Mouse (Mus musculus): ENCODE measurements at regions not wholly inside any gene's neighbourhood (a gene's known extent, or its start where the extent isn't known, plus 50 kb on each side); places are given as distances from the start of the nearest gene placed in this dataset.
A peak's percentile ranks its signal among the peaks of the same experiment; 100 is the strongest.

GRCm38 (mm10) chr6:78280541-78280940 is 89.9 kb upstream of the Reg3b start:
- peak; percentile 32 for ATAC-seq
- H3K9ac ChIP-seq = no peak overlapping the region
- H3K36me3 ChIP-seq (ENCODE audit: insufficient read depth) = no peaks in the 10 kb centered on the region
- no peak for TF ChIP-seq CTCF (IDR thresholded peaks at IDR 0.05; ENCODE audit: low read depth)
- H3K27ac ChIP-seq (ENCODE audit: low read depth, low read length) = no peak overlapping the region
- 61% methylated on average over 5 of the region's 5 CpGs for WGBS
- H3K4me1 ChIP-seq (ENCODE audit: insufficient read depth) = no peaks in the 10 kb centered on the region
- H3K4me2 ChIP-seq (ENCODE audit: low read depth) = no peak overlapping the region
- no peaks in the 10 kb centered on the region for H3K9me3 ChIP-seq (ENCODE audit: low read length)
- no peaks in the 10 kb centered on the region for H3K27me3 ChIP-seq (ENCODE audit: insufficient read depth, low read length)
- DNase-seq = no peak
- no peak overlapping the region for H3K4me3 ChIP-seq (ENCODE audit: low read depth, low read length)

- Histone ChIP-seq H3K9ac (no peak overlapping the region), H3K4me1 (ENCODE audit: insufficient read depth) (no peaks in the 10 kb centered on the region), H3K36me3 (ENCODE audit: insufficient read depth) (no peaks in the 10 kb centered on the region), H3K27me3 (ENCODE audit: insufficient read depth, low read length) (no peaks in the 10 kb centered on the region), H3K4me2 (ENCODE audit: low read depth) (no peak overlapping the region), H3K9me3 (ENCODE audit: low read length) (no peaks in the 10 kb centered on the region), H3K4me3 (ENCODE audit: low read depth, low read length) (no peak overlapping the region), H3K27ac (ENCODE audit: low read depth, low read length) (no peak overlapping the region)
- ATAC-seq = no peak
- WGBS = 51% methylated on average over 1 of the region's 1 CpGs
- no peak for TF ChIP-seq CTCF (IDR thresholded peaks at IDR 0.05; ENCODE audit: low read depth)
- DNase-seq = no peak
These were observed 75.8 kb upstream of the Reg3b start for GRCm38 (mm10) chr6:78294647-78295046.

DNA sequence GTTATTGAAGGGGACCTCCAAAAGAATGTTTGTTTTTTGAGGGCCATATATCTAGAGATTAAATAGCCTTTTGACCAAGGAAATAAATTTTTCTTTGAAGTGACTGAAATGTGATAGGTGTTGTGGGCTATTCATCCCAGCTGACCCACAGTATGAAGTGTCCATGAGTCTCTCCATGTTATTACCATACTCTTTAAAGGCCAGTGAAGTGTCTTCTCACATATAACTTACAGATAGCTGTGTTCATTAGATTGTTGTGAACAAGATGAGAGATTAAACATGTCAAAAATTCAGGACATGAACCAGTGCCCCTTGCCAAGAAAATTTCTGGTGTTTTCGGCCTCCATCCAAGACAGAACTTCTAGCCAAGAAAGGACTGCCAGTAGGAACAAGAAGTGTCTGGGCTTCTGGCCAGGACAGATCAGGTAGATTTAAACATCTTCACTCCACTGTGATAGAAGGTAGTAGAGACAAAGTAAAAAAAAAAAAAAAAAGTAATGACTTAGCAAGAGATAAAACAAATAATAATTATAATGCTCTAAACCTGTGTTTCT is 67.2 kb upstream of the Reg3b start:
- Histone ChIP-seq H3K4me2 (ENCODE audit: low read depth) (no peak overlapping the region), H3K9ac (no peak overlapping the region), H3K4me1 (ENCODE audit: insufficient read depth) (no peaks in the 10 kb centered on the region), H3K36me3 (ENCODE audit: insufficient read depth) (no peaks in the 10 kb centered on the region), H3K9me3 (ENCODE audit: low read length) (no peaks in the 10 kb centered on the region), H3K4me3 (ENCODE audit: low read depth, low read length) (no peak overlapping the region), H3K27ac (ENCODE audit: low read depth, low read length) (no peak overlapping the region), H3K27me3 (ENCODE audit: insufficient read depth, low read length) (no peaks in the 10 kb centered on the region)
- ATAC-seq = no peak
- DNase-seq = no peak
- WGBS = 50% methylated on average over 1 of the region's 1 CpGs
- no peak for TF ChIP-seq CTCF (IDR thresholded peaks at IDR 0.05; ENCODE audit: low read depth)
